ENCODE assay signal across 12 mouse cellular contexts in genomic region chr7:29910252-29910651, GRCm38 (mm10). TPM values are rescaled to one million over a fixed set of nuclear protein-coding genes. Genes with fewer than 3 reads are reported as not detected.
DNase-seq lines count a peak whose midpoint lies in the region; ATAC-seq lines count a peak whose summit lies in the region.
"Had no signal": no experiment of that assay in that cellular context is flagged by ENCODE, and none has a peak within 500 bp of the region (broad histone marks: within the 10 kb centered on the region; RNA-seq: fewer than 3 reads in every experiment).

No protein-coding gene starts in this region.

- no peak overlapping the region for H3K4me3 ChIP-seq in forebrain, embryonic 15.5 days
- H3K4me3 ChIP-seq in forebrain, embryonic 11.5 days (ENCODE audit: low read depth, low read length) = no peak overlapping the region
- no peak overlapping the region for H3K4me3 ChIP-seq in neural tube, embryonic 12.5 days
- H3K4me3 ChIP-seq in limb, embryonic 13.5 days = peak overlapping the region; percentile 71; the same call in 1 of the 2 replicates
- no peak overlapping the region for H3K4me3 ChIP-seq in neural tube, embryonic 15.5 days (replicated peaks)

- WGBS in forebrain, embryonic 15.5 days = 43% methylated on average over 2 of the region's 2 CpGs
- WGBS in forebrain, embryonic 11.5 days = 57% methylated on average over 2 of the region's 2 CpGs
- WGBS in neural tube, embryonic 12.5 days = 61% methylated on average over 2 of the region's 2 CpGs
- WGBS in limb, embryonic 13.5 days = 76% methylated on average over 2 of the region's 2 CpGs
- 56% methylated on average over 2 of the region's 2 CpGs for WGBS in neural tube, embryonic 15.5 days

- no peak for DNase-seq in forebrain, embryonic 11.5 days (ENCODE audit: low spot score)
- DNase-seq in neural tube, embryonic 10.5 days (ENCODE audit: extremely low spot score, low spot score) = no peak
- no peak for DNase-seq in right cerebral cortex, adult 18-20 months
- no peak for DNase-seq in embryo, embryonic 11 days
- DNase-seq: heart, postnatal 36 days; kidney, postnatal 25 days; liver, postnatal 0 days; right cerebral cortex, postnatal 4 days had no signal

- H3K4me2 ChIP-seq in forebrain, embryonic 15.5 days (replicated peaks) = 0 out of 2 replicates have a peak overlapping the region, but pooled peaks have one; percentile 55
- no peak overlapping the region for H3K4me2 ChIP-seq in forebrain, embryonic 11.5 days (ENCODE audit: low read depth, low read length, severe bottlenecking)
- H3K4me2 ChIP-seq in neural tube, embryonic 12.5 days (replicated peaks) = peak overlapping the region; percentile 70; the same call in 1 of the 2 replicates
- H3K4me2 ChIP-seq in limb, embryonic 13.5 days (replicated peaks) = peak overlapping the region; percentile 72
- H3K4me2 ChIP-seq in neural tube, embryonic 15.5 days = peak overlapping the region; percentile 61

- ATAC-seq in forebrain, embryonic 15.5 days (replicated peaks) = no peak
- ATAC-seq in forebrain, embryonic 11.5 days (replicated peaks; ENCODE audit: low FRiP score) = no peak
- ATAC-seq in neural tube, embryonic 12.5 days (ENCODE audit: low FRiP score, low read depth) = no peak
- no peak for ATAC-seq in limb, embryonic 13.5 days (ENCODE audit: low FRiP score, low read depth)
- ATAC-seq in neural tube, embryonic 15.5 days (ENCODE audit: low FRiP score) = no peak
- ATAC-seq: liver, postnatal 0 days had no signal

- H3K27me3 ChIP-seq in forebrain, embryonic 15.5 days = no peaks in the 10 kb centered on the region
- no peaks in the 10 kb centered on the region for H3K27me3 ChIP-seq in forebrain, embryonic 11.5 days (ENCODE audit: control insufficient read depth, insufficient read depth, low read length)
- no peaks in the 10 kb centered on the region for H3K27me3 ChIP-seq in neural tube, embryonic 12.5 days (replicated peaks)
- H3K27me3 ChIP-seq in limb, embryonic 13.5 days = no peaks in the 10 kb centered on the region
- H3K27me3 ChIP-seq in neural tube, embryonic 15.5 days (replicated peaks) = no peaks in the 10 kb centered on the region

- peaks cover 36% of the 10 kb centered on the region for H3K36me3 ChIP-seq in forebrain, embryonic 15.5 days
- H3K36me3 ChIP-seq in forebrain, embryonic 11.5 days (ENCODE audit: control insufficient read depth, insufficient read depth, low read length) = peaks cover 15% of the 10 kb centered on the region
- peaks cover 41% of the 10 kb centered on the region for H3K36me3 ChIP-seq in neural tube, embryonic 12.5 days
- H3K36me3 ChIP-seq in limb, embryonic 13.5 days = peaks cover 43% of the 10 kb centered on the region
- peaks cover 42% of the 10 kb centered on the region for H3K36me3 ChIP-seq in neural tube, embryonic 15.5 days

- H3K9me3 ChIP-seq in forebrain, embryonic 15.5 days = no peaks in the 10 kb centered on the region
- H3K9me3 ChIP-seq in forebrain, embryonic 11.5 days (ENCODE audit: control insufficient read depth, low read length) = no peaks in the 10 kb centered on the region
- no peaks in the 10 kb centered on the region for H3K9me3 ChIP-seq in neural tube, embryonic 12.5 days
- peaks cover 5% of the 10 kb centered on the region; the same call in 1 of the 2 replicates for H3K9me3 ChIP-seq in limb, embryonic 13.5 days
- H3K9me3 ChIP-seq in neural tube, embryonic 15.5 days (replicated peaks) = no peaks in the 10 kb centered on the region

- H3K9ac ChIP-seq in forebrain, embryonic 15.5 days (replicated peaks) = no peak overlapping the region
- no peak overlapping the region for H3K9ac ChIP-seq in forebrain, embryonic 11.5 days (ENCODE audit: low read length)
- H3K9ac ChIP-seq in neural tube, embryonic 12.5 days = no peak overlapping the region
- H3K9ac ChIP-seq in limb, embryonic 13.5 days = no peak overlapping the region
- H3K9ac ChIP-seq in neural tube, embryonic 15.5 days (replicated peaks) = no peak overlapping the region
- H3K9ac ChIP-seq: liver, postnatal 0 days had no signal

- H3K27ac ChIP-seq in forebrain, embryonic 15.5 days (replicated peaks) = no peak overlapping the region
- H3K27ac ChIP-seq in forebrain, embryonic 11.5 days (ENCODE audit: low read depth, low read length) = no peak overlapping the region
- no peak overlapping the region for H3K27ac ChIP-seq in neural tube, embryonic 12.5 days
- H3K27ac ChIP-seq in limb, embryonic 13.5 days = no peak overlapping the region
- no peak overlapping the region; the same call in 1 of the 2 replicates for H3K27ac ChIP-seq in neural tube, embryonic 15.5 days (replicated peaks)

- H3K4me1 ChIP-seq in forebrain, embryonic 15.5 days = peaks cover 35% of the 10 kb centered on the region
- H3K4me1 ChIP-seq in forebrain, embryonic 11.5 days (replicated peaks; ENCODE audit: control insufficient read depth, insufficient read depth, low read length) = 0 out of 2 replicates have a peak, but pooled peaks cover 4% of the 10 kb centered on the region
- H3K4me1 ChIP-seq in neural tube, embryonic 12.5 days = peaks cover 12% of the 10 kb centered on the region
- peaks cover 19% of the 10 kb centered on the region for H3K4me1 ChIP-seq in limb, embryonic 13.5 days
- peaks cover 30% of the 10 kb centered on the region for H3K4me1 ChIP-seq in neural tube, embryonic 15.5 days

RNA-seq across cellular contexts. Expression of gene Zfp383, which starts 2.2 kb away (rescaled TPM):
- 6.5 and 6.6 TPM in 2 replicates for polyA plus RNA-seq in forebrain, embryonic 15.5 days (2015; fragmentation: Nextera tagmentation; extraction: Ambion mirVana)
- polyA plus RNA-seq in forebrain, embryonic 11.5 days (2014; fragmentation: Nextera tagmentation; extraction: Ambion mirVana) = 7.5 and 7.9 TPM in 2 replicates
- polyA plus RNA-seq in neural tube, embryonic 12.5 days (2016; fragmentation: Nextera tagmentation; extraction: Ambion mirVana) = 6.1 and 6.5 TPM in 2 replicates
- 8.3 and 8.5 TPM in 2 replicates for polyA plus RNA-seq in limb, embryonic 13.5 days (2015; fragmentation: Nextera tagmentation; extraction: Ambion mirVana)
- polyA plus RNA-seq in neural tube, embryonic 15.5 days (2015; fragmentation: Nextera tagmentation; extraction: Ambion mirVana) = 5.1 and 6.1 TPM in 2 replicates

RNA-seq across cellular contexts. Expression of gene Zfp27, which starts 3.9 kb away (rescaled TPM):
- polyA plus RNA-seq in forebrain, embryonic 15.5 days (2015; fragmentation: Nextera tagmentation; extraction: Ambion mirVana) = 17.0 and 17.7 TPM in 2 replicates
- 12.4 and 13.7 TPM in 2 replicates for polyA plus RNA-seq in forebrain, embryonic 11.5 days (2014; fragmentation: Nextera tagmentation; extraction: Ambion mirVana)
- polyA plus RNA-seq in neural tube, embryonic 12.5 days (2016; fragmentation: Nextera tagmentation; extraction: Ambion mirVana) = 14.8 and 16.8 TPM in 2 replicates
- polyA plus RNA-seq in limb, embryonic 13.5 days (2015; fragmentation: Nextera tagmentation; extraction: Ambion mirVana) = 14.5 and 14.7 TPM in 2 replicates
- 12.6 and 14.2 TPM in 2 replicates for polyA plus RNA-seq in neural tube, embryonic 15.5 days (2015; fragmentation: Nextera tagmentation; extraction: Ambion mirVana)

RNA-seq across cellular contexts. Expression of gene Zfp74, which starts 43.6 kb away (rescaled TPM):
- 19.7 and 25.1 TPM in 2 replicates for polyA plus RNA-seq in forebrain, embryonic 15.5 days (2015; fragmentation: Nextera tagmentation; extraction: Ambion mirVana)
- polyA plus RNA-seq in forebrain, embryonic 11.5 days (2014; fragmentation: Nextera tagmentation; extraction: Ambion mirVana) = 13.1 and 13.2 TPM in 2 replicates
- polyA plus RNA-seq in neural tube, embryonic 12.5 days (2016; fragmentation: Nextera tagmentation; extraction: Ambion mirVana) = 13.3 and 13.5 TPM in 2 replicates
- 14.9 and 17.6 TPM in 2 replicates for polyA plus RNA-seq in limb, embryonic 13.5 days (2015; fragmentation: Nextera tagmentation; extraction: Ambion mirVana)
- 20.0 and 20.2 TPM in 2 replicates for polyA plus RNA-seq in neural tube, embryonic 15.5 days (2015; fragmentation: Nextera tagmentation; extraction: Ambion mirVana)

RNA-seq across cellular contexts. Expression of gene Zfp420, which starts 50.5 kb away (rescaled TPM):
- polyA plus RNA-seq in forebrain, embryonic 15.5 days (2015; fragmentation: Nextera tagmentation; extraction: Ambion mirVana) = 19.0 and 19.3 TPM in 2 replicates
- polyA plus RNA-seq in forebrain, embryonic 11.5 days (2014; fragmentation: Nextera tagmentation; extraction: Ambion mirVana) = 10.4 and 13.4 TPM in 2 replicates
- 12.7 and 13.9 TPM in 2 replicates for polyA plus RNA-seq in neural tube, embryonic 12.5 days (2016; fragmentation: Nextera tagmentation; extraction: Ambion mirVana)
- 10.4 and 11.1 TPM in 2 replicates for polyA plus RNA-seq in limb, embryonic 13.5 days (2015; fragmentation: Nextera tagmentation; extraction: Ambion mirVana)
- polyA plus RNA-seq in neural tube, embryonic 15.5 days (2015; fragmentation: Nextera tagmentation; extraction: Ambion mirVana) = 19.4 and 20.5 TPM in 2 replicates

RNA-seq across cellular contexts. Expression of gene Zfp940, which starts 56.8 kb away (rescaled TPM):
- 15.0 and 16.3 TPM in 2 replicates for polyA plus RNA-seq in forebrain, embryonic 15.5 days (2015; fragmentation: Nextera tagmentation; extraction: Ambion mirVana)
- 10.7 and 11.3 TPM in 2 replicates for polyA plus RNA-seq in forebrain, embryonic 11.5 days (2014; fragmentation: Nextera tagmentation; extraction: Ambion mirVana)
- polyA plus RNA-seq in neural tube, embryonic 12.5 days (2016; fragmentation: Nextera tagmentation; extraction: Ambion mirVana) = 11.1 and 11.3 TPM in 2 replicates
- polyA plus RNA-seq in limb, embryonic 13.5 days (2015; fragmentation: Nextera tagmentation; extraction: Ambion mirVana) = 7.2 and 8.1 TPM in 2 replicates
- polyA plus RNA-seq in neural tube, embryonic 15.5 days (2015; fragmentation: Nextera tagmentation; extraction: Ambion mirVana) = 10.6 and 12.3 TPM in 2 replicates
